Mouse (Mus musculus) liver, adult 2 months (tissue): ENCODE measurements around the gene Gm20388. TPM values are rescaled to one million over a fixed set of nuclear protein-coding genes. Genes with fewer than 3 reads are reported as not detected.

ENCODE experiments used
- DNase-seq: peaks from one replicate; pipeline ENCODE4 v3.0.0-alpha.2; 2011; ENCODE audit warnings: low read depth, low spot score; ENCODE audit errors: extremely low read depth
- H3K27ac ChIP-seq: fragments of 200-500 bp; replicated peaks from 2 replicates; pipeline ENCODE4 v1.5.1; 2012; ENCODE audit warnings: low read depth, mild to moderate bottlenecking, control low read depth, inconsistent platforms, low read length; ENCODE audit not compliant: insufficient read depth
- H3K27me3 ChIP-seq: fragments of 200-500 bp; 2 replicates; pipeline ENCODE4 v1.6.1; 2012; ENCODE audit warnings: mild to moderate bottlenecking, moderate library complexity, low read length, inconsistent platforms; ENCODE audit not compliant: control insufficient read depth, insufficient read depth
- H3K36me3 ChIP-seq: fragments of 200-500 bp; 2 replicates; pipeline ENCODE4 v1.6.1; 2012; ENCODE audit warnings: low read length, inconsistent platforms; ENCODE audit not compliant: control insufficient read depth, insufficient read depth
- H3K4me1 ChIP-seq: fragments of 200-500 bp; 2 replicates; pipeline ENCODE4 v1.6.1; 2011; ENCODE audit warnings: low read length; ENCODE audit not compliant: control insufficient read depth, insufficient read depth
- H3K4me3 ChIP-seq: fragments of 200-500 bp; 2 replicates; pipeline ENCODE4 v1.5.1; 2011; ENCODE audit warnings: low read depth, mild to moderate bottlenecking, control low read depth, low read length, moderate library complexity; ENCODE audit not compliant: insufficient read depth
- H3K79me2 ChIP-seq: fragments of 200-500 bp; 2 replicates; pipeline ENCODE4 v1.6.1; 2012; ENCODE audit warnings: inconsistent platforms, mild to moderate bottlenecking, low read length, moderate library complexity; ENCODE audit not compliant: control insufficient read depth, insufficient read depth
- H3K9ac ChIP-seq: fragments of 200-500 bp; 2 replicates; pipeline ENCODE4 v1.6.1; 2012; ENCODE audit warnings: low read depth, mild to moderate bottlenecking, control low read depth, inconsistent platforms, low read length
- CTCF ChIP-seq: fragments of 200-500 bp; IDR thresholded peaks from 2 replicates; pipeline ENCODE4 v1.5.1; 2011; ENCODE audit warnings: low read depth, low read length, control low read depth
- POLR2A ChIP-seq: fragments of 200-500 bp; IDR thresholded peaks from 2 replicates; pipeline ENCODE4 v1.6.1; 2011; ENCODE audit warnings: low read length, control low read depth; ENCODE audit not compliant: insufficient read depth; ENCODE audit errors: extremely low read depth
- WGBS: fragments of 180-500 bp; shearing (Covaris S2); methylation state at CpG from one replicate; pipeline ENCODE4 v1.1.7; 2018; 5-methylcytosine and 5-hydroxymethylcytosine counted together
- polyA plus RNA-seq: library from polyadenylated mRNA; depleted of rRNA; stranded (reverse); fragments of >200 nt; gene quantifications from 2 replicates; pipeline ENCODE4 v1.2.3, GENCODE M21; 2012
- total RNA-seq: library from RNA; depleted of rRNA; stranded (reverse); fragments of >200 nt; gene quantifications from 2 replicates; pipeline ENCODE4 v1.2.3, GENCODE M21; 2014

The Gm20388 gene
- total and polyA plus RNA-seq, 2 experiments = 6.4 to 19.9 TPM

DNA sequence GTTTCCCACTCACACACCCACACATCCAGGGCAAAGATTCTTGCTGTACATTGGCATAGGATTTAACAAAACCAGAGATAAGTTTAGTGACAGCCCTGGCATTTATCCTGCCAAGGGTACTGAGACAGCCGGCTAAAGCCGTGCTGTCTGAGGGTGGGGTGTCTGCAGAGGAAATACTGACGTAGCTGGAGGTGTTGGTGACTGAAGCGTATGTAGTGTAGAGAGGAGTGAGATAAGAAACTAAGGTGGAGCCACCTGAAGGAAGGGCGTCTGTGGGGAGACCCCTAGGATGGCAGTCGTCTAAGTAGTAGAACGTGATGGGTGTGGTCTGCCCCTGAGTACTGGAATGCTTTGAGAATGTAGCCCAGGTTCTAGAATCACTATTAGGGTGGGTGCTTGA lies 1941.8 kb downstream of the Gm20388 start:
- no peak for DNase-seq
- Histone ChIP-seq H3K27me3 (no peaks in the 10 kb centered on the region), H3K36me3 (no peaks in the 10 kb centered on the region), H3K9ac (no peak overlapping the region), H3K79me2 (no peaks in the 10 kb centered on the region), H3K4me1 (peaks cover 3% of the 10 kb centered on the region; the same call in 1 of the 2 replicates), H3K27ac (no peak overlapping the region), H3K4me3 (no peak overlapping the region)
- WGBS = 64% methylated on average over 7 of the region's 7 CpGs
- TF ChIP-seq CTCF (no peak), POLR2A (no peak)

DNA sequence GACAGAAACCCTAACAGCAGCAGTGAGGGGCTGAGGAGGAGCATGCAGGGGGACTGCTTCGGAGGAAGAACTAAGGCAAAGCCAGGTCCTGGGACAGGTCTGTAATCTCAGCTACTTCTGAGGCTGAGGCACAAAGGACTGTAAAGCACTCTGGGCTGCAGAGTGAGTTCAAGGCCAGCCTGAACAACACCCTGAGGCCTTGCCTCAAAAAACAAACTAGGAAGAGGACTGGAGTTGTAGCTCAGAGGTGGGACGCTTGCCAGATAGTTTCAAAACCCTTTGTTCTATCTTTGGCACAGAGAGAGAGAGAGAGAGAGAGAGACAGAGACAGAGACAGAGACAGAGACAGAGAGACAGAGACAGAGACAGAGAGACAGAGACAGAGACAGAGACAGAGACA lies 1942.9 kb downstream of the Gm20388 start:
- H3K79me2 ChIP-seq = no peaks in the 10 kb centered on the region
- no peak overlapping the region for H3K9ac ChIP-seq
- H3K27me3 ChIP-seq = no peaks in the 10 kb centered on the region
- H3K27ac ChIP-seq = no peak overlapping the region
- peaks cover 3% of the 10 kb centered on the region; the same call in 1 of the 2 replicates for H3K4me1 ChIP-seq
- H3K4me3 ChIP-seq = no peak overlapping the region
- 84% methylated on average over 2 of the region's 2 CpGs for WGBS
- no peak for DNase-seq
- no peak for TF ChIP-seq CTCF
- no peak for TF ChIP-seq POLR2A
- H3K36me3 ChIP-seq = no peaks in the 10 kb centered on the region

- Histone ChIP-seq H3K4me1 (no peaks in the 10 kb centered on the region), H3K27ac (no peak overlapping the region), H3K9ac (no peak overlapping the region), H3K36me3 (no peaks in the 10 kb centered on the region), H3K79me2 (no peaks in the 10 kb centered on the region), H3K27me3 (no peaks in the 10 kb centered on the region), H3K4me3 (no peak overlapping the region)
- no peak for TF ChIP-seq CTCF
- TF ChIP-seq POLR2A = no peak
- DNase-seq = no peak
- 82% methylated on average over 14 of the region's 14 CpGs for WGBS
Observed at GRCm38 (mm10) chr8:121856071-121856746, 1945.6 kb downstream of the Gm20388 start.

DNA sequence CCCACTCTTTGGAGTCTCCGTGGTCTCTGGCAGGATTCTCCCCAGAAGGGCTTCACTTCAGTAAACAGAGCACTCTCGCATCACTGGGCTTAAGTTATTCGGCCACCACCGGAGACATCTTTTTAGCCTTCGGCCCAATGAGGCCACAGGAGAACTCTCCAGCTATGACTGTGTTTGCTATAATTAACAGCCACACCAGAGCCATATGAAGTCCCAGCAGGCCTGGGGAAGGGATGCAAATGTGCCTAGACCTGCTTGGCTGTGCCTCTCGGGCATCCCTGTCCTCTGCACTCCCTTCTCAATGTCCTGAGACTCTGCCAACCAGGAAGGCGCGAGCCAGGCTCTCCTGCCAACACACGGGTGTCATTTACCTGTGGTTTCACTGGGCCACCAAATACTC lies 1946.7 kb downstream of the Gm20388 start:
- 72% methylated on average over 9 of the region's 9 CpGs for WGBS
- Histone ChIP-seq H3K9ac (no peak overlapping the region), H3K4me3 (no peak overlapping the region), H3K79me2 (no peaks in the 10 kb centered on the region), H3K27me3 (no peaks in the 10 kb centered on the region), H3K4me1 (no peaks in the 10 kb centered on the region), H3K27ac (no peak overlapping the region), H3K36me3 (no peaks in the 10 kb centered on the region)
- TF ChIP-seq CTCF (no peak), POLR2A (no peak)
- DNase-seq = no peak

DNA sequence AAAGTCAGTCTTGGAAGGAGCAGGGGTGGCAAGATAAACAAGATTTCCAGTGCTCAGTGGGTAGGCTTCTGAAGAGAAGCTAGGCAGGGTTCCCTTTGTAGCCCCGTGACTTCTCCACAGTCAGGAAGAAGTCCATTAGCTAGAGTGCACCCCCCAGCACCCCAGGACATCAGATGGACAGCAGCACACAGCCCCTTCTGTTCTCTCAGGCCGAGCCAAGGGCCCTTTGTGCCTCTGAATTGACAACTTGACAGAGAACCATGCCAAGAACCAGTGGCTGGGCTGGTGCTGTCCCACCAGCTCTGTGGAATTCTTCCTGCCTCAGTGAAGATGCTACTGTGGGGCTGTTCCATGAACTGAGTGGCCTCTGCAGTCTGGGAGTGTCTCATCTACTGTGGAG lies 1947.1 kb downstream of the Gm20388 start:
- no peaks in the 10 kb centered on the region for H3K27me3 ChIP-seq
- no peak overlapping the region for H3K27ac ChIP-seq
- DNase-seq = no peak
- TF ChIP-seq CTCF (no peak), POLR2A (no peak)
- no peaks in the 10 kb centered on the region for H3K79me2 ChIP-seq
- no peak overlapping the region for H3K9ac ChIP-seq
- no peaks in the 10 kb centered on the region for H3K36me3 ChIP-seq
- H3K4me1 ChIP-seq = no peaks in the 10 kb centered on the region
- H3K4me3 ChIP-seq = no peak overlapping the region
- WGBS = 82% methylated on average over 2 of the region's 2 CpGs

DNA sequence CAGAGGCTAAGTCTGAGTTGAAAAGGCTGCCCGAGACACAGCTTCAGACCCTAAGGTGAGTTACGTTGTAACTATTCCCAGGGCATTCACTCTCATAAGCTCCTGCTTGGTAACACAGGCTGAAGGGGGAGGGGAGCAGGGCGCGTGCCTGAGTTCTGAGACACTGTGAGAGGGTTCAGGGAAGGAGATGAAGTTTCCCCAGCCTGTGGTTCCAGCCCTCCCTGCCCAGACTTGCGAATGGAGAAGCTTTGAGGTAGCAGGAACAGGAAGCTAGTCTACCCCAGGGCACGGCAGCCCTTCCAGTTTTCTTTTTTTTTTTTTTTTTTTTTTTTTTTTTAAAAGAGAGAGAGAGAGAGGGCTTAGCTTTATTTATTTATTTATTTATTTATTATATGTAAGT lies 1950.6 kb downstream of the Gm20388 start:
- DNase-seq = no peak
- no peaks in the 10 kb centered on the region for H3K79me2 ChIP-seq
- no peak overlapping the region for H3K27ac ChIP-seq
- H3K36me3 ChIP-seq = no peaks in the 10 kb centered on the region
- H3K4me3 ChIP-seq = no peak overlapping the region
- H3K4me1 ChIP-seq = no peaks in the 10 kb centered on the region
- TF ChIP-seq CTCF (no peak), POLR2A (no peak)
- 61% methylated on average over 6 of the region's 6 CpGs for WGBS
- H3K9ac ChIP-seq = no peak overlapping the region
- no peaks in the 10 kb centered on the region for H3K27me3 ChIP-seq
